Mouse (Mus musculus) adipose tissue, adult 10 weeks (tissue): Measurements from ENCODE around the gene Ptprc. TPM values are rescaled to one million over a fixed set of nuclear protein-coding genes. Genes with fewer than 3 reads are reported as not detected.

ENCODE experiments used
- polyA plus RNA-seq: library from polyadenylated mRNA; stranded (reverse); fragments of 350-450 nt; fragmentation: Illumina TruSeq; extraction: RNeasy Lipid Tissue Mini Kit (QIAGEN cat#74804); gene quantifications from one replicate; pipeline ENCODE4 v1.2.3, GENCODE M21; 2014; ENCODE audit warnings: low read depth, low replicate concordance

Gene Ptprc
- polyA plus RNA-seq = 13.0 TPM

DNA sequence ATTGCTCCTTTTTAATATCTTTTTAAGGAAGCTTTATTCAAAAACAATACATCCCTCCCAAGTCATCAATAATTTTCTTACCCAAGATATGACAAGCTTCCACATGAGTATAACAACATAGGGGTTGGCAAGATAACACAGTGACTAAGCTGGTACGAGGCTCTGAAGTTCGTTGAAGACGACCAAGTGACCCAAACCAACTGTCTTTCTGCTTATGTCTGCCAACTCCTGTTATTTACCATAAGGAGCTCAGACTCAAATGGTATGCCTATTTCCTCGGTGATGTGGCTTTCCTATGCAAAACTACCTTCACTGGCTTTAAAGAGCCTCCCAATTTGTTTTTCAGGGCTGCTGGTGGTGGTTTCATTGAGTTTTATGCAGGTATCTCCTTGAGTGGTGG, at the start of gene Ptprc:
Gene Ptprc (minus strand): TSS at position 215 of the 400 bp plus-strand sequence.

Other genes with a start within 250 kb of the Ptprc start
- gene Atp6v1g3, start 98.0 kb upstream of the Ptprc start, polyA plus RNA-seq = 19.9 TPM